Mouse (Mus musculus) small intestine, adult 2 months (tissue): ENCODE data around the gene Usp17la. TPM values are rescaled to one million over a fixed set of nuclear protein-coding genes. Genes with fewer than 3 reads are reported as not detected.

Source experiments
- H3K27ac ChIP-seq: fragments of 200-500 bp; 2 replicates; pipeline ENCODE4 v1.5.1; 2012; ENCODE audit warnings: low read depth, low read length, control low read depth, inconsistent platforms; ENCODE audit not compliant: insufficient read depth
- H3K27me3 ChIP-seq: fragments of 200-500 bp; 2 replicates; pipeline ENCODE4 v1.6.1; 2012; ENCODE audit warnings: mild to moderate bottlenecking, moderate library complexity, low read length, inconsistent platforms; ENCODE audit not compliant: control insufficient read depth, insufficient read depth
- H3K36me3 ChIP-seq: fragments of 200-500 bp; 2 replicates; pipeline ENCODE4 v1.6.1; 2012; ENCODE audit warnings: mild to moderate bottlenecking, low read length, control low read depth, inconsistent platforms; ENCODE audit not compliant: control insufficient read depth, insufficient read depth
- H3K4me1 ChIP-seq: fragments of 200-500 bp; 2 replicates; pipeline ENCODE4 v1.6.1; 2012; ENCODE audit warnings: low read length, inconsistent platforms, mixed read lengths; ENCODE audit not compliant: control insufficient read depth, insufficient read depth, insufficient read length
- H3K4me3 ChIP-seq: fragments of 200-500 bp; 2 replicates; pipeline ENCODE4 v1.5.1; 2012; ENCODE audit warnings: low read depth, mild to moderate bottlenecking, control low read depth, inconsistent platforms, low read length, moderate library complexity
- CTCF ChIP-seq: fragments of 200-500 bp; IDR thresholded peaks from 2 replicates; pipeline ENCODE4 v1.5.1; 2012; ENCODE audit warnings: low read depth, mild to moderate bottlenecking, control low read depth, inconsistent platforms, low read length, moderate library complexity, mixed read lengths; ENCODE audit not compliant: insufficient replicate concordance, insufficient read length; ENCODE audit errors: extremely low read depth
- POLR2A ChIP-seq: fragments of 200-500 bp; IDR thresholded peaks from 2 replicates; pipeline ENCODE4 v1.6.1; 2012; ENCODE audit warnings: low read depth, mild to moderate bottlenecking, control low read depth, inconsistent platforms, low read length, moderate library complexity
- WGBS: fragments of 180-500 bp; shearing (Covaris S2); methylation state at CpG from one replicate; pipeline ENCODE4 v1.1.7; 2018; 5-methylcytosine and 5-hydroxymethylcytosine counted together
- polyA plus RNA-seq: library from polyadenylated mRNA; depleted of rRNA; stranded (reverse); fragments of >200 nt; gene quantifications from 2 replicates; pipeline ENCODE4 v1.2.3, GENCODE M21; 2012; rRNA removed

Gene Usp17la
- polyA plus RNA-seq, 1 experiment, result not detected

- no peak within 1 kb of the TSS for H3K27ac ChIP-seq
- WGBS, result 18% methylated on average over 1 of the region's 1 CpGs
- no peaks in the 10 kb centered on the region for H3K4me1 ChIP-seq
- TF ChIP-seq POLR2A (no peak), CTCF (no peak)
- no peak within 1 kb of the TSS for H3K4me3 ChIP-seq
- no peaks in the 10 kb centered on the region for H3K36me3 ChIP-seq
- no peaks in the 10 kb centered on the region for H3K27me3 ChIP-seq
Observed at GRCm38 (mm10) chr7:104877731-104878130, 20.9 kb downstream of the Usp17la start, which contains the start of gene Olfr665. Gene Olfr665 (plus strand): TSS chr7:104878031.

DNA sequence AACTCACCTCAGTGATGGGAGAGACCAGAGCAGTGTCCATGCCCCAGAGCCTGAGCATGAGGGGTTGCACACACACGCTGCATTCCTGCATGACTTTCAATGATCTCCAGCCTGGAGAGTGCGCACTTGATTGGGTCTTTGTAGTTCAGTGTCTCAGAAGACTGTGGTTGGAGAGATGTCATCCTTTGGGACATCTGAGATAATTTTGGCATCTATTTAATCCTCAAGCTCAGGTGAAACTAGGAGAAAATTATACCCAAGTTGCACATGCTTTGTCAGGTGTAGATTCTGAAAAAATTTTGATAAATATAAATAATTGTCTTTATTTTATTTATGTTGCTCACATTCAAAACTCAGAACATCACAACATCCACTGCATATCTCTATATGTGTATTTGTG, 39.0 kb downstream of the Usp17la start, which contains the start of gene Olfr666:
TSS of gene Olfr666 (minus strand) at position 101 of the 400 bp plus-strand sequence.
- H3K4me3 ChIP-seq, result no peak within 1 kb of the TSS
- no peaks in the 10 kb centered on the region for H3K27me3 ChIP-seq
- 75% methylated on average over 2 of the region's 2 CpGs for WGBS
- H3K36me3 ChIP-seq, result no peaks in the 10 kb centered on the region
- H3K4me1 ChIP-seq, result no peaks in the 10 kb centered on the region
- TF ChIP-seq CTCF (no peak), POLR2A (no peak)
- no peak within 1 kb of the TSS for H3K27ac ChIP-seq

Other genes starting within 250 kb of the Usp17la start
- not detected in 2 replicates for gene Olfr656, start 243.1 kb upstream of the Usp17la start, polyA plus RNA-seq
- gene Olfr657, start 232.2 kb upstream of the Usp17la start, polyA plus RNA-seq, result not detected in 2 replicates
- 0.06 TPM in 1 of 2 replicates, not detected in the other for gene Olfr658, start 209.7 kb upstream of the Usp17la start, polyA plus RNA-seq
- gene Olfr659, start 190.3 kb upstream of the Usp17la start, polyA plus RNA-seq, result not detected in 2 replicates
- not detected in 2 replicates for gene Olfr661, start 170.5 kb upstream of the Usp17la start, polyA plus RNA-seq
- not detected in 2 replicates for gene Usp17le, start 79.5 kb upstream of the Usp17la start, polyA plus RNA-seq
- not detected in 2 replicates for gene Usp17lb, start 14.4 kb upstream of the Usp17la start, polyA plus RNA-seq
- not detected in 2 replicates for gene Olfr665, start 21.0 kb downstream of the Usp17la start, polyA plus RNA-seq
- gene Olfr666, start 38.9 kb downstream of the Usp17la start, polyA plus RNA-seq, result not detected in 2 replicates
- not detected in 2 replicates for gene Olfr667, start 64.5 kb downstream of the Usp17la start, polyA plus RNA-seq
- gene Olfr668, start 71.0 kb downstream of the Usp17la start, polyA plus RNA-seq, result not detected in 2 replicates
- not detected in 2 replicates for gene Olfr669, start 77.2 kb downstream of the Usp17la start, polyA plus RNA-seq
- not detected in 2 replicates for gene Olfr670, start 105.6 kb downstream of the Usp17la start, polyA plus RNA-seq
- not detected in 2 replicates for gene Olfr671, start 122.1 kb downstream of the Usp17la start, polyA plus RNA-seq
- not detected in 2 replicates for gene Olfr672, start 145.0 kb downstream of the Usp17la start, polyA plus RNA-seq
- not detected in 2 replicates for gene Olfr675, start 171.5 kb downstream of the Usp17la start, polyA plus RNA-seq
- gene Olfr676, start 175.7 kb downstream of the Usp17la start, polyA plus RNA-seq, result not detected in 2 replicates
- not detected in 2 replicates for gene Olfr677, start 194.4 kb downstream of the Usp17la start, polyA plus RNA-seq
- gene Olfr678, start 207.5 kb downstream of the Usp17la start, polyA plus RNA-seq, result not detected in 2 replicates
- not detected in 2 replicates for gene Olfr679, start 224.2 kb downstream of the Usp17la start, polyA plus RNA-seq
- not detected in 2 replicates for gene Olfr680-ps1, start 235.8 kb downstream of the Usp17la start, polyA plus RNA-seq